25 mouse cellular contexts compared by ENCODE assay signal in the genomic region with DNA sequence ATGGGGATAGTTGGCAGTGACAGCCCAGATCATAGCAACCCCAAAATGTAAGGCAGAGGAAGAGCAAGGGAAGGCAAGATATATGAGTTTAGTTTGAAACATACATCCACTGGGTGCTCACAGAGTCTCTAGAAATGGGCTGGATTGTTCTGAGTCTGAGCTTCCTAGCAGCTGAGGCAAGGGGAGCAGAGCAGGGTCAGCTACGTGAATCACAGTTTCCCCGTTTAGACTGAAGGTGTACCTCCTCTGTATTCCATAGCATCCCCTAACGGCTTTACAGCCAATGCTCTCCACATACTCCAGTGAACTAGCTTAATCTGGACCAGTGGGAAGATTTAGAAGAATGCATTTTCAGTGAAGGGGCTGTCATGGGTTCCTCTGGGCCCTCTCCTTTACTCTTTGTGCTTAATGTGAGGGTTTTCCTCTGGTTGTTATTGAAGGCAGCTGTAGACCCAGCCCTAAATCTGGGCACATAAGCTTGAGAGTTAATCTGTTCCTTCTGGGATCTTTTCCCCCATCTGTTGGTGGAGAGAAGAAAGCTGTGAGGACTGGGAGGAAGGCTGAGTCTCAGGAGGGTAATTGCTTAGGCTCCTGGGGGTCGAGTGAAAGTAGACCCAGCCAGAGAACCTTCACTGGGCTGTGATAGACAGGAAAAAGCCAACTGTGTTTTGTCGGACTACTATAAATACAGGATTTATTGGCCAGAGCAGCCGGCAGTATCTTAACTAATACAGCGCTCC.
DNase-seq lines count a peak whose midpoint lies in the region; ATAC-seq and TF ChIP-seq lines count a peak whose summit lies in the region.
"Had no signal": no experiment of that assay in that cellular context is flagged by ENCODE, and none has a peak within 500 bp of the region (broad histone marks: within the 10 kb centered on the region; RNA-seq: fewer than 3 reads in every experiment).

No protein-coding gene starts in this region.

- H3K4me2 ChIP-seq in embryonic facial prominence, embryonic 13.5 days: no peak overlapping the region
- H3K4me2 ChIP-seq in limb, embryonic 13.5 days (replicated peaks): no peak overlapping the region
- H3K4me2 ChIP-seq: forebrain, embryonic 13.5 days; heart, embryonic 15.5 days; liver, embryonic 13.5 days; lung, embryonic 14.5 days; midbrain, embryonic 12.5 days; neural tube, embryonic 13.5 days had no signal

- H3K4me1 ChIP-seq in embryonic facial prominence, embryonic 13.5 days: peaks cover 10% of the 10 kb centered on the region
- H3K4me1 ChIP-seq in limb, embryonic 13.5 days: peaks cover 15% of the 10 kb centered on the region
- H3K4me1 ChIP-seq: forebrain, embryonic 13.5 days; heart, embryonic 15.5 days; liver, embryonic 13.5 days; midbrain, embryonic 12.5 days had no signal

- H3K9me3 ChIP-seq in embryonic facial prominence, embryonic 13.5 days: no peaks in the 10 kb centered on the region
- no peaks in the 10 kb centered on the region for H3K9me3 ChIP-seq in limb, embryonic 13.5 days
- H3K9me3 ChIP-seq: forebrain, embryonic 13.5 days; heart, embryonic 15.5 days; liver, embryonic 13.5 days; midbrain, embryonic 12.5 days; neural tube, embryonic 13.5 days had no signal

- no peak for TF ChIP-seq POLR2A in brain, embryonic 14.5 days (IDR thresholded peaks at IDR 0.05; ENCODE audit: borderline replicate concordance, extremely low read depth, insufficient read depth, insufficient read length, poor library complexity, severe bottlenecking)

- H3K4me3 ChIP-seq in embryonic facial prominence, embryonic 13.5 days: no peak overlapping the region
- H3K4me3 ChIP-seq in limb, embryonic 13.5 days: no peak overlapping the region
- H3K4me3 ChIP-seq: forebrain, embryonic 13.5 days; heart, embryonic 15.5 days; liver, embryonic 13.5 days; midbrain, embryonic 12.5 days; neural tube, embryonic 13.5 days had no signal

- intact Hi-C loops in left cerebral cortex, postnatal 4 days (cut with DNase I): no loop called here

- no peaks in the 10 kb centered on the region for H3K27me3 ChIP-seq in embryonic facial prominence, embryonic 13.5 days
- no peaks in the 10 kb centered on the region for H3K27me3 ChIP-seq in limb, embryonic 13.5 days
- H3K27me3 ChIP-seq: forebrain, embryonic 13.5 days; heart, embryonic 15.5 days; liver, embryonic 13.5 days; midbrain, embryonic 12.5 days; neural tube, embryonic 13.5 days had no signal

- no peak for ATAC-seq in embryonic facial prominence, embryonic 13.5 days (ENCODE audit: insufficient number of reproducible peaks, insufficient read depth, low FRiP score, low TSS enrichment, low read depth)
- peak; percentile 57 for ATAC-seq in limb, embryonic 13.5 days (ENCODE audit: low FRiP score, low read depth)
- ATAC-seq: activated CD4-positive, CD25-positive, alpha-beta regulatory T cell, adult 4 months; forebrain, embryonic 13.5 days had no signal

- H3K27ac ChIP-seq in embryonic facial prominence, embryonic 13.5 days: peak overlapping the region; percentile 41; the same call in 1 of the 2 replicates
- H3K27ac ChIP-seq in limb, embryonic 13.5 days: no peak overlapping the region; the same call in 1 of the 2 replicates
- H3K27ac ChIP-seq: forebrain, embryonic 13.5 days; heart, embryonic 15.5 days; liver, embryonic 13.5 days; macrophage; midbrain, embryonic 12.5 days; neural tube, embryonic 13.5 days had no signal

- DNase-seq in heart, adult 11 months: peak; percentile 62
- DNase-seq in heart, adult 18-20 months: no peak
- DNase-seq in brain, embryonic 14.5 days (ENCODE audit: low read depth): peak; percentile 43
- DNase-seq in adipocyte (ENCODE audit: low spot score): no peak
- no peak for DNase-seq in cerebellum, postnatal 36 days
- no peak for DNase-seq in left cerebral cortex, postnatal 4 days
- DNase-seq: adrenal gland, postnatal 14 days; cerebellum, adult 11 months; cerebellum, postnatal 14 days; gastrocnemius, postnatal 14 days; heart, postnatal 4 days; kidney, adult 18-20 months; liver, embryonic 13.5 days; lung, embryonic 14.5 days; spleen, adult 18-20 months; thymus, postnatal 4 days had no signal

- no peak overlapping the region for H3K9ac ChIP-seq in embryonic facial prominence, embryonic 13.5 days
- no peak overlapping the region for H3K9ac ChIP-seq in limb, embryonic 13.5 days
- H3K9ac ChIP-seq: forebrain, embryonic 13.5 days; heart, embryonic 15.5 days; liver, embryonic 13.5 days; lung, embryonic 14.5 days; midbrain, embryonic 12.5 days; neural tube, embryonic 13.5 days had no signal

- TF ChIP-seq CTCF in brain, embryonic 14.5 days (IDR thresholded peaks at IDR 0.05; ENCODE audit: borderline replicate concordance, extremely low read depth, insufficient read depth, insufficient read length): no peak

- H3K36me3 ChIP-seq in embryonic facial prominence, embryonic 13.5 days: no peaks in the 10 kb centered on the region
- no peaks in the 10 kb centered on the region for H3K36me3 ChIP-seq in limb, embryonic 13.5 days
- H3K36me3 ChIP-seq: G1E; heart, embryonic 15.5 days; liver, embryonic 13.5 days; midbrain, embryonic 12.5 days; neural tube, embryonic 13.5 days had no signal

- 27% methylated on average over 7 of the region's 7 CpGs for WGBS in embryonic facial prominence, embryonic 13.5 days
- 18% methylated on average over 7 of the region's 7 CpGs for WGBS in limb, embryonic 13.5 days

Comparison
In these comparisons a context has a peak if more than half of its experiments do, and no peak if none do; other contexts are left out.
1. DNase-seq: peak in heart, adult 11 months (single experiment) and brain, embryonic 14.5 days (single experiment); none in heart, adult 18-20 months (0 of 2), adipocyte (single experiment), cerebellum, postnatal 36 days (0 of 2) and left cerebral cortex, postnatal 4 days (single experiment).